Mouse (Mus musculus) MN1 (cell line): Measurements from ENCODE around the gene Etfbkmt.
"Not testable (repeated sequence)": the region's sequence is repeated elsewhere in the genome, so short reads cannot be mapped to it uniquely, and the experiment has no call there.

ENCODE experiments used
- DNase-seq: peaks from one replicate; pipeline ENCODE4 v3.0.0-alpha.2; 2016; ENCODE audit warnings: low spot score

Gene Etfbkmt

DNA sequence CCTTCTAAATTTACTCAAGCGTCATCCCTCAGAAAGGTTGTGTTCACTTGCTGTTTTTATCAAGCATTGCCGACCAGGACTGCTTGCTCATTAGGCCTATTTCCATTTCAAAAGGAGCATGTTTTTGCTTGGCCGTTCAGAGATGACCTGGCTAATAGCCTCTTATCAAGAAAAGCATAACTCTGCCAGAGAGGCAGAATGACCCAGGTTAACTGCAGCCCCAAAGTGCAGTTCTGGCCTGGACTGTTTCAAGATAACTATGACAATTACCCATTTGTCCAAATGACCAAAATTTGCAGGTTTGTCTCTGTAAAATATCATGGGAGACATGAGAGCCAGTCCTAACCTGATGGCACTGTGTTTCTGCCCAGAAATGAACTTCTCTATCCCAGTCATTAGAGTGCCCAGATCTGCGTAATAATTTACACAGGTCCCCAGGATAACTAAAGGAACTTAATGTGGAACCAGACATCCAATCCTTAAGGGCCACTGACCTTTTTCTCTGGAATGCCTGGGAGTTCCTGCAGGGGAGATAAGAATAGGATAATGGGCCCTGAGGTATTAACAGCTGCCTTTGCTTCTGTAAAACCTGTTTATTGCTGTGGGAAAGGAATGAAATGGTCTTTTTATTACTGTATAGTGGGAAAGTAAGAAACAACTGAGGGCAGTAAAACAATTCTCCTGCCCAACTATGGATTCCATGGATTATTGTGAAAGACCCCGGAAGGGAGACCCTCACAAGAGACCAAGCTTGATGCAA is 5.1 kb upstream of the Etfbkmt start:
- DNase-seq, result peak; percentile 50

DNA sequence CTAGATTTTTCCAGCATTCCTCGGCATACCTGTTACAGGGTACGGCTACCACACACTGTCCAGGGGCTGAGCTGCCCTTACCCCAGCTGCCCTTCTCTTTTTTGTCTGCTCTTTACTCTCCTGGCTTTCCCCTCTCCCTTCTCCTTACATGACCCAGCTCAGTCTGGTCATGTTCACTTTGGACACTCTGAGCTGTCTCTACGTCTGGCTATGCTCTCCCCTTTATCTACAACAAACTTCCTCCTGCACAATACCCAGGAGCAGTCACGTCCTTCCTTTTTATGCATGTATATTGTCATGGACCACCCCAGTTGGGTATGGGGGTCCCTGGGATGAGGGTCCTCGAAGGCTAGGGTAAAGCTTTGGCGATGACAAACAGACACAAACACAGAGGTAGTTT is 4.0 kb upstream of the Etfbkmt start:
- no peak for DNase-seq

DNA sequence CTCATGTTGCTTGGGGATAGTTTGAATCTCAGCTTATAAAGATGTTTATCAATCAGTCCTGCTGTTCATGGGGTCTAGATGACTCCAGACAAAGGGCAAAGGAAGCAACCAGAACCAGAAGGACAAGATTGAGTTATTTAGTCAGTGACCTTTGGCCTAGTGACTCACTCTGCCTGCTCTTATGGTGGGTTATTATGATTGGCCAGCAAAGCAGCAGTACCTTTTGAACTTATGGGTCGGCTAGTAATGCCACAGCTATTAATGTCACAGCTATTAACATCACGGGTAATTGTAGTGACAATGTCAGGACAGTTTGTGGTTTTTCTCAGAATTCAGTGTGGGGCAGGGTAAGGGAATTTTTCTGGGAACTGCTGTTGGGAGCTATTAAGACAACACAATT is 1.7 kb upstream of the Etfbkmt start:
- no peak for DNase-seq

DNA sequence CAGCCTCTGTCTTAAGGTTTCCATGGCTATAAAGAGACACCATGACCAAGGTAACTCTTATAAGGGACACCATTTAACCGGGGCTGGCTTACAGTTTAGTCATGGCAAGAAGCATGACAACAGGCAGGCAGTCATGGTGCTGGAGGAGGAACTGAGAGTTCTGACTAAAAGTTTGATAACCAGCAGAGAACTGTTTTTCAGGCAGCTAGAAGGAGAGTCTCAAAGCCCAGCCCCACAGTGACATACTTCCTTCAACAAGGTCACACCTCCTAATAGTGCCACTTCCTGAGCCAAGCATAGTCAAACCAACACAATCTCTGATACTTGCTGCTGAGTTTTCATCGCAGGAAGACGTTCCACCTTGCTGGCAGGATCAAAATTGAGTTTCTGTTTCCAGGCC is 638 bp upstream of the Etfbkmt start:
- DNase-seq, result no peak

DNA sequence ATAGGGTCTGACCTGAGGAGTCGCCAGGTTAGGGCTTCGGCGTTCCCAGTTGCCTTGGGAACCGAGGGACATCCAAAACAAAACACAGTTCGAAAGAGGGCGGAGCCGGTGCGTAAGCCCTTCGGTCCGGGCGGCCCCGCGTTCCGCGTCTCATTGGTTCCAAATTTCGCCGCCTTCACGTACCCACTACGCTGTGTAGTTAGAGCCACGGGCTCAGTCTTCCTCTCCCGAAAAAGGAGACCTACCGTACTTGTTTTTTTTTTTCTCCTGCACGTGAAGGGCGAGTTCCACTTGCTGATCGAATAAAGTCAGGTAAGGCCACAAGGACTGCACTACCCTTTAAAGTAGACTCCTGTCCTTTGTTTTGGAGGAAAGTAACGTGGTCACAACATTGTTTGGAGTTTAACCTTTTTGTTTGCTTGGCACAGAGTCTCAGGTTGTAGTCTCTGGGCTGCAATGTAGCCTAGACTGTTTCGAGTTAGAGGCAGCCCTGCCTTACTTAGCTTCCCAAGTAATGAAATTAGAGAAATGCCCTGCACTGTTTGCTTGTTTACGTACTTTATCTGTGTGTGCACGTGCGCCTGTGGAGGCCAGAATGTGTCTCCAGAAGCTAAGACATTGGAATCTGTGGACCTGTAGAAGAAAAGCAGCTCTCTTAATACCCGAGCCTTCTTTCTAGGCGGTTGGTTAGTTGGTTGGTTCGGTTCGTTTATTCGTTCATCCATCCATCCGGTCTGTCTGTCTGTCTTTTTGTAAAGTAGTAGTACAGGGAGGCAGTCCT is 1.9 kb downstream of the Etfbkmt start:
- DNase-seq, result peak; percentile 85

DNA sequence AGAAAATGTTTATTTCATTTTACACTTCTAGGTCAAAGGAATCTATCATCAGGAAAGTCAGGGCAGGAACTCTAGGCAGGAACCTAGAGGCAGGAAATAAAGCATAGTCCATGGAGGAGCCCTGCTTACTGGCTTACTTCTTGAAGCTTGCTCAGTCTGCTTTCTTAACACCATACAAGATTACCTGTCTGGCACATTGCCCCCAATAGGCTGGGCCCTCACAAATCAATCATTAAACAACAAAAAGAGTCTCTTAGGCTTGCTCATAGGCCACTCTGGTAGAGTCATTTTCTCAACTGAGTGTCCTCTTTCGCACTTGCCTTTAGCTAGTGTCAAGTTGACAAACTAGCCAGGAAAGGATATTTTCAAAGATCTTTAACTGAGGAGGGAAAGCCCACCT is 5.5 kb downstream of the Etfbkmt start:
- no peak for DNase-seq

DNA sequence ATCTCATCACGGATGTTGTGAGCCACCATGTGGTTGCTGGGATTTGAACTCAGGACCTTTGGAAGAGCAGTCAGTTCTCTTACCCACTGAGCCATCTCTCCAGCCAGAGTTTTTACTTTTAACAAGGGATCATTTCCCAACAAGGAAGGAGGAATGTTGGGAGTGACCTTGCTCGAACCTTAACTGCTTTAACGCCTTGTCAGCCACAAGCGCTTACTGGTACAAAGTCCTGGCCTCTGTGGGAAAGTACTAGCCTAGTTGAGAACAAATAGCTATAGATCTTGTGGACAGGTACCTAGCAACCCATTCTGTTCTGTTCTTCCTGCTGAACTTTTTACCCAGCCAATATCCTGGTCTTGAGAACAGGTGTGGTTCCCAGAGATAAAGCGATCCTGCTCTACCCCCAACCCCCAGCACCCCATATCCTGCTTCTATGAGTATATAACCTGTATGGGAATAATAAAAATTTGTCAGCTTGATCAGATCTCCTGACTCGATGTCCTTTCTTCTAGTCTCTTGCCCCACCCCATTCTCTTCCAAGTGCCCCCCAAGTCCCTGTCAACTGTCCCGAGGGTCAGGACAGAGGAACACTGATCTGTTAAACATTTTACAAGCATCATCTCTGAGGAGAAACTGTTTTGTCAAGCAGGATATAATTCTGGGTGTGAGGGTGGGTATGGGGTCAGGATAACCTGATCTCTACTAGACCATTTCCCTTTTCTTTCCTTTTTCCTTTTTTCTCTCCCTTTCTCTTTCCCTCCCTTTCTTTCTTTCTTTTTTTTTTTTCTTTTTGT is 9.0 kb downstream of the Etfbkmt start:
- no peak for DNase-seq

DNA sequence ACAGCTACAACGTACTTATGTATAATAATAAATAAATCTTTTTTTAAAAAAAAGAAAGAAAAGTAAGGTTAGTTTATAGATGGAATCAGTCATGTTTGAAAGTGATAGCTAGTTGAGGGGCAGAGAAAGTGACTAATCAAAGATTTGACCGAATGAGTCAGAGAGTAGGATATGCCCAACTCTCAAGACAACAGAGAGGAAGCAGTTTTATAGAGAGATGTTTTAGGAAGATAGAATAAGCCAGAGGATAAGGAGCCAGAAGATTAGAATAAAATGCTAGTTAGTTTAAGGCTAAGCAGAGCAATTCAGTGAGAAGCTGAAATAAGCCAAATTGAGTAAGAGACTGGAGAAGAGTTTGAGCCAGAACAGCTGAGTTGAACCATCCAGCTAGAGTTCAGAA is 12.5 kb downstream of the Etfbkmt start:
- no peak for DNase-seq

DNA sequence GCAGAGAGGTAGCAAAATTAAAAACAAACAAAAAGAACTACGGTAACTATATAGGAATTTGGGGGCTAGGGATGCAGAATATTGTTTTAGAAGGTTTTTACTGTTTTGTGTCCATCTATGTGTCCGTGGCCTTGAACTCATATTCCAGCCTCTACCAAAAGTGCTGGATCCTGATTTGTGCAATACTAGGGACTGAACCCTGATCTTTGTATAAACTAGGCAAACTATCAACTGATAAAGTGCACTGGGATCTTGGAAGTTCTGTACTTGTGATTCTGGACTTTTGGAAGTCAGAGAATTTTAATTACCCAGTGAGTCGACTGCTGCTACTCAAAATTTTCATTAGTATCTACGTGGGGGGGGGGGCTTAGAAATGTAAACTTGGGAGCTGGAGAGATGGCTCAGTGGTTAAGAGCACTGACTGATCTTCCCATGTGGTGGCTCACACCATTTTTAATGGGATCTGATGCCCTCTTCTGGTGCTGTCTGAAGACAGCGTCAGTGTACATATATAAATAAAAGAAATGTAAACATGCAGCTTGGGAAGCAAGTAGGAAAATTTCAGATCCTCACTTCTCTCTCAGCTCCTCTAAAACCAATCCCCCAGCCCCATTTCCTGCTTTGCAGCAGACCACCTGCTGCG is 13.9 kb downstream of the Etfbkmt start:
- no peak for DNase-seq

DNA sequence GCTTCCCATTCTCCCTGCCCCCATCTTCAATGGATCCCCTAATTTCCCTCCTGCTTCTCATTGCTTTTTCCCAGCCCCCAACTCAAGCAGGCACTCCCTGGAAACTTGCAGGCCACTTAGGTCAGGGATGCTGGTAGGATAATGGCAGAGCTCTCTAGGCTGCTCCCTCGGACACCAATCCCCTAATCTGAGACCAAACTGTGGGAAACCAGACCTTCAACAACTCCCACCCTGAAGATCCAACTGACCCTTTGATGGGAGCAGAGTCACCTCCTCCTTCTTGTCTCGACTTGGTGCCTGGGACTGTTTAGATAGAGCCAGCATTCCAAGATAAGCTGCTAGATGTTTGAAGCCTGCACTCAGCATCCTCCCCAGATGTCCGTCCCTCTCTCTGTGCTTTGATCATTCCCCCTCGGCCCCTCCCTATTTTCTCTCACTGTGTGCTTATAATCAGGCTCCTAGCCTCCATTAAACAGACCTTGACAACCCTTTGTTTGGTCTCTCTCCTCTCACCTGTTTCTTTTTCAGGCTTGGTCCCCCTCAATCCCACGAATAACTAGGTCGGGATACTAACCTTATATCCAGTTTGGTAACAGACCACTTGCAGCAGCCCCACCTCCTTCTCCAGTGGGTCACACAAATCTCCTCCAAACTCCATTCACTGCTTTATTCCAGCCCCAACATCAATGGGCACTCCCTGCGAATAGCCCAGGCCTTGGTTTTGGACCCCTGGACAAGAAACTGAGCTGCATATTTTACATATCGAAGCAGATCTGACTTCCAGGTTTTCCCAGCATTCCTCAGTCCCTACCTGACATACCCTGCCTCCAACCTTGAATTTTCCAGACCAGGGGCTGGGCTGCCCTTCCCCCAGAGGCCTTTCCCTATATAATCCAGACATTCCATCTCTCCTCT is 14.7 kb downstream of the Etfbkmt start:
- DNase-seq, result no peak

DNA sequence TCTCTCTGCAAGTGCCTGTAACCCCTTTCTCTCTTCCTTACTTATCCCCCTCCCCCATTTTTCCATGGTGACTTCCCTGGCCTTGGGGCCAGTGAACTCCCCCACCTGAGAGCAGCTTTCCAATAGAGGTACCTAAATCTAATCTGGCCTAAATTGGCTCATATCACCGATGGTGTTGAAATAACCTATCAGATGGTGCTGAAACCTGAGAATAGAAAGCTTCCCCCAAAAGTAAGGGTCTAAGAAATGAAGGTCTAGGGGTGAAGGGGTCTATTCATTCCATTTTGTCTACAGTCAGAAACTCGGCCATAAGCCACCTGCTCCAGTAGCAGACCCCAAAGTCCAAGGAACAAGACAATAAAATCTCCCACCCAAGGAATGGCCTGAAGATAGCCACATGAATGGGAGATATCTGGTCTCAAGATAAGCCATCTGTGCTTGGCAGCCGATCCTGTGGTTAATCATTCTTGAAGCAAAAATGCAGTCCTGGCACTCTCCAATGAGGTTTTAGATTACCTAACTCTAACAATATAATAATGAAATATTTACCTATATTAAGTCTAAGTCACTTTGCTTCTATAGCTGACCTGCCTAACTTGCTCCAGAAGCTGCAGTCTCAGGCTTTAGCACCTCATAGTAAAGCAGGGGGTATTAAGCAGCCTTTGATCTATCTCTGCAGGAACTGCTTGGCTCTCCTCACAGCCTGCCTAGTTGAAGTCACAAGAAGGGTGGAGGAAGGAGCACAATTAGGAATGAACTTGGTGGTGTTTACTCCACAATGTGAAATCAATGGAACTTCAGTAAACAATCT is 15.6 kb downstream of the Etfbkmt start:
- DNase-seq, result no peak

DNA sequence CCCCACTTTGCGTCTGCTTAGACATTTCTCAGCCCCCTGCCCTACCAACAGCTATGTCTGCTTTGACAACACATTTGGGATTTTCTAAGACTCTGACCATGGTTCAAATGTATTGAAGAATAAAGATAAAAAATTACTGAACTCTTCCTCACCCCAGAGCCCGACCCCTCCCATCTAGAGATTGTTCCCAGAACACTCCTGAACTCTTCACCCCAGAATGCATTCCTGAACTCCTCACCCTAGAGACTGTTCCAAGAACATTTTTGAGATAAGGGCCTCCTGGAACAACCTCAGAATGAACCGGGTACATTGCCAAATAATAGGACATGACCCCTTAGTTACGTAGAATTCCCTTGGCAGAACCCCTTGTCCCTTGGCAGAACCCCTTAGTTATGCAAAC is 27.4 kb downstream of the Etfbkmt start:
- DNase-seq, result not testable (repeated sequence)

DNA sequence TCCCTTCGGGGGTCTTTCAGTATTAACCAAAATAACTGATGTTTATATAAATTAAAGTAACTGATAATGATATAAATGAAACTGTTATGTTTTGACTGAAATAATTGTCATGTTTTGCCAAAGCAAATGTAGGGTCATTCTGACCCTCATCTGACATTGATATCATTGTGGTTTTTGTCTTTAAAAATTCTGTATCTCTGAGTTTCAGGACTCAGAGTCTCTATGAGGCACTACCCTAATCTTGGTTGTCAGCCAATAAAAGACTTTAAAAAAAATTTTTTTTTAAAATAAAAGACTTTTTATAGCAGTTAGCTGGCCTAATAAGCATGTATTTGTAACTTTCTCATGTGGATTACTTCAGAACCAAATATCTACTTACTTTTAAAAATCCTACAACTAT is 28.0 kb downstream of the Etfbkmt start:
- no peak for DNase-seq

DNA sequence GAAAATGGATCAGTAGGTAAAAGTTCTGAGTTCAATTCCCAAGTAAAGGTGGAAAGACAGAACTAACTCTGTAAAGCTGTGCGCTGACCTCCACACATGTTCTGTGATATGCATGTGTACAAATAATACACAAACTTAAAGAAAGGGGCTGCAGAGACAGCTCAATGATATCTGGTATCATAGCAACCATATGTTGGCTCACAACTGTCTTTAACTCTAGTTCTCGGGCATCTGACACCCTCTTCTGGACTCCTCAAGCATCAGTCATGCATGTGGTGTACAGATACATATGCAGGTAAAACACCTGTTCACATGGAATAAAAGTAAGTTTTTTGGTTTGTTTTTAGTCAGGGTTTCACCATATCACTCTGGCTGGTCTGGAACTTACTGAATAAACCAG is 28.8 kb downstream of the Etfbkmt start:
- no peak for DNase-seq

DNA sequence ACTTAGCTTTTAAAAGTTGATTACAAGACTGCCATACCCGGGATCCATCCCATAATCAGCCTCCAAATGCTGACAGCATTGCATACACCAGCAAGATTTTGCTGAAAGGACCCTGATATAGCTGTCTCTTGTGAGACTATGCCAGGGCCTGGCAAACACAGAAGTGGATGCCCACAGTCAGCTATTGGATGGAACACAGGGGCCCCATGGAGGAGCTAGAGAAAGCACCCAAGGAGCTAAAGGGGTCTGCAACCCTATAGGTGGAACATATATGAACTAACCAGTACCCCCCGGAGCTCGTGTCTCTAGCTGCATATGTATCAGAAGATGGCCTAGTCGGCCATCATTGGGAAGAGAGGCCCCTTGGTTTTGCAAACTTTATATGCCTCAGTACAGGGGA is 30.3 kb downstream of the Etfbkmt start:
- not testable (repeated sequence) for DNase-seq

DNA sequence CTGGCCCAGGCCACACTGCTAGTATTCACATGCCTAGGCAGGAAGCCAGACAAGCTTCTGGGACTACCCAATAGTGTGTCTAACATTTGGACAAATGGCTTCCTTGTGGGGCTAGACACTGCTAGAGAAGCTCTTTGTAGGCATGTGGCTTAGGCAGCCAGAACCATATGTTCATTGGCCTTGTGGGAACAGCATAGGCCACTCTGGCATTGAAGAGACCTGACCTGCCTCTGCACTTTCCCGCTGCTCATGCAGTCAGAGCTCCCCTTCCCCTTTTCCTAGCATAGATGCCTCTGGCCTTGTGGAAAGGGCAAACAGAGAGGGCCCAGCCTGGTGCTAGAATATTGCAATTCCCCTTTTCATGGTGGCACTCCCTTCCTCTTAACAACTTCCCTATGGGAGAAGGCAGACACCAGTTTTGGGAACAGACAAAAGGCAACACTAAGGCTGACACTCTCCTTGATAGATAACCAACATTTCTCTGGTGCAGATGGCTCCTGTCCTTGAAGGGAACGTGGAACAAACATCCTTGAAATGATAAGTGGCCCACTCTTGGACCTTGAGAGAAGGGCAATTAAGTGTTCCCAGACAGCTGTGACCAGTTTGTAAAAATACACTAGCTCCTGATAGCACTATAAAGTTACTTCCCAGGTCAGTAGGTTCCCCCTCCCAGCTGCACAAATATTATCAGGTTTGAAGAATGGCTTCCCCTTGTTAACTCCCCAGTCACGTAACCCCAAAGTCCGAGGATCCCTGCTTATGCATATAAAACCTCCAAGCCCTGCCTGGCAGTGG is 34.4 kb downstream of the Etfbkmt start:
- DNase-seq, result no peak

DNA sequence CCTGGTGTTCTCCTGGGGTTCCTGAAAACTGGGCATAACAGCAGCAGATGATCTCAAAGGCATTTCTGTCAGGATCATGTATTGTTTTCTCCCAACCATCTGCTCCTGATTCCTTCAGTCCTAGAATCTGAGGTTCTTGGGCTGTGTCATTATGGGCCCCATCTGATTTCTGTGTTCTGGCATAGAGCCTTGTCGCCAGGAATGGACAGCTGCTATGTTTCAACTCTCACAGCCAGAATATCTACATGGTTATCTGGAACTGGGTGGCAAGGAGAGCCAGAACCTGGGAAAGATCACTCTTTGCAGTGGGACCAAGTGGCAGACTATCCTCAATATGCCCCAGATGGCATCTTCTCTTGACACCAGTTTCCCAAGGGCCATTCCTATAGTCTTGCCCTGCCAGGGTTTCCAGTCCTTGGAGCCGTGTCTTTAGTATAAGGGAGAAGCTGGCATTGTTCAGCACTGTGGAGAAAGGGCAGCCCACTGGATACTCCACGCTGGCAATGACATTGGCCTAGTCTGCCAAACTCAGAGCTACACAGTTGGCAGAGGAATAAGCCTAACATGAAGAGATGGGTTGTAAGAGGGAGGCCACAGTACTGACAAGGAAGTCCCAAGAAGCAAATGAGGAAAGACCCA is 35.4 kb downstream of the Etfbkmt start:
- no peak for DNase-seq

DNA sequence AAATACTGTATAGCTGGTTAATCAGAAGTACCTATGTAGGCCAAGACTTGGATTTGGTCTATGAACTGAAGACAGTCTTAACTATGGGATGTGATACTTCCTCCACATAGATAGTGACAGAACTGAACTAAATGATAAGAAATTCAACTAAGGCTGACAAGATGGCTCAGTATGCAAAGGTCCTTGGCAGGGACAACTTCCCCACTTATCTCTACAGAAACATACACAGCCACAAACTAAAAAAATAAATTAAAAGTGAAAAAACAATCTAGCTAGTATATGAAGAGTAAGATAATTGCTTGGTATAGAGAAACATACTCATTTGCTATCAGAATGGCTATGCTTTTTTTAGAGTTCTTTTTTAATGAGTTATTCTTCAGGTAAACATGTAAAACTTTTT is 39.4 kb downstream of the Etfbkmt start:
- no peak for DNase-seq

DNA sequence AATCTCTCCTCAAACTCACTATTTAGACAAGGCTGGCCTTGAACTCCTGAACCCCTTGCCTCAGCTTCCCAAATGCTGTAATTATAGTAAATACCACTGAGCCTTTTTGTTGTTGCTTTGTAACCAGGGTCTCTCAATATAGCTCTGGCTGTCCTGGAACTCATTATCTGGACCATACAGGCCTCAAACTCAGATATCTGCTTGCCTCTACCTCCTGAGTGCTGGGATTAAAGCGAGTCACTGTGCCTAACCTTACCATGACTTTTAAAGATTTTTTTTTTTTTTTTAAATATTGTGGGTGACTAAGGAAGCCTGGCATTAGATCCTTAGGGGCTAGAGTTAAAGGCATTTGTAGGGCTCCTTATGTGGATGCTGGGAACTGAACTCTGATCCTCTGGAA is 44.4 kb downstream of the Etfbkmt start:
- no peak for DNase-seq
